Mouse (Mus musculus): ENCODE measurements around the gene Spz1.

GRCm38 (mm10) chr13:92595424-92595823 is 19.5 kb upstream of the Spz1 start:
- TF ChIP-seq CTCF (IDR thresholded peaks at IDR 0.05; ENCODE audit: low read depth): peak; percentile 79
- TF ChIP-seq EP300 (IDR thresholded peaks at IDR 0.05; ENCODE audit: low read depth): no peak

Data from liver, embryonic 14.5 days (tissue).